Mouse (Mus musculus) heart, embryonic 15.5 days (tissue): Measurements from ENCODE around the gene Limd2. TPM values are rescaled to one million over a fixed set of nuclear protein-coding genes. Genes with fewer than 3 reads are reported as not detected.

Experiments
- ATAC-seq: fragments of 200-750 bp; cut with Nextera tagmentation; replicated peaks from 2 replicates; pipeline ENCODE4 v1.8.0; 2017; ENCODE audit warnings: low read depth, moderate TSS enrichment; ENCODE audit not compliant: insufficient number of reproducible peaks, insufficient read depth, low FRiP score
- H3K27ac ChIP-seq: fragments of 300-500 bp; sonication (generic); 2 replicates; pipeline ENCODE4 v1.5.1; 2015; ENCODE audit warnings: mild to moderate bottlenecking, inconsistent platforms
- H3K27me3 ChIP-seq: fragments of 300-500 bp; sonication (generic); 2 replicates; pipeline ENCODE4 v1.6.1; 2015; ENCODE audit warnings: inconsistent platforms
- H3K36me3 ChIP-seq: fragments of 300-500 bp; sonication (generic); 2 replicates; pipeline ENCODE4 v1.6.1; 2015; ENCODE audit warnings: mild to moderate bottlenecking, inconsistent platforms
- H3K4me1 ChIP-seq: fragments of 300-500 bp; sonication (generic); replicated peaks from 2 replicates; pipeline ENCODE4 v1.6.1; 2015; ENCODE audit warnings: inconsistent platforms
- H3K4me2 ChIP-seq: fragments of 300-500 bp; sonication (generic); 2 replicates; pipeline ENCODE4 v1.6.1; 2015; ENCODE audit warnings: inconsistent platforms, mild to moderate bottlenecking, moderate library complexity
- H3K4me3 ChIP-seq: fragments of 300-500 bp; sonication (generic); 2 replicates; pipeline ENCODE4 v1.5.1; 2015; ENCODE audit warnings: mild to moderate bottlenecking, inconsistent platforms
- H3K9ac ChIP-seq: fragments of 300-500 bp; sonication (generic); 2 replicates; pipeline ENCODE4 v1.6.1; 2015; ENCODE audit warnings: mild to moderate bottlenecking, inconsistent platforms
- H3K9me3 ChIP-seq: fragments of 300-500 bp; sonication (generic); replicated peaks from 2 replicates; pipeline ENCODE4 v1.6.1; 2016; ENCODE audit warnings: inconsistent platforms
- WGBS: fragments of 180-500 bp; shearing (Covaris S2); methylation state at CpG from one replicate; pipeline ENCODE4 v1.1.7; 2015; ENCODE audit warnings: mixed read lengths; 5-methylcytosine and 5-hydroxymethylcytosine counted together
- polyA plus RNA-seq: library from polyadenylated mRNA; unstranded; fragments of >200 nt; fragmentation: Nextera tagmentation; extraction: Ambion mirVana; gene quantifications from 2 replicates; pipeline ENCODE4 v1.2.1, GENCODE M21; 2015

Limd2 gene
- polyA plus RNA-seq, 1 experiment from 2014 or later, result 75.9 TPM

DNA sequence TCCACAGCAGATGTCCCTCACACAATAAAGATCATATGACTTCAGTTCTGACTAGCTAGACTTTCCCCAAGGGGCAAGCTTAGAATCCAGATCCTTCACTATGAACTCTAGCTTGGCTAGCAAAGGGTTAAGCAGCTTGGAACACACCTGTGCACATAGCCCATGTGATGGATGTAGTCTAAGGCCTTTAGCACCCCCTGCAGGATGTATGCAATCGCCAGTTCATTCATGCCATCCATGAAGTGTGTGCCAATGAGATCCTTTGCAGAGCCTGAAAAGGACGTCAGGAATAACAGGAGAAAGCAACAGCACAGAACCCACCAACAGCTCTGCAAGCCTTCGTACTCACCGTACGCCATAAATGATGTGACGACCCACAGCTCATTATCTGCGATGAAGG lies 10.1 kb upstream of the Limd2 start:
- Histone ChIP-seq H3K4me1 (no peaks in the 10 kb centered on the region), H3K27ac (no peak overlapping the region), H3K9me3 (no peaks in the 10 kb centered on the region), H3K27me3 (no peaks in the 10 kb centered on the region), H3K4me3 (no peak overlapping the region), H3K36me3 (peaks cover 11% of the 10 kb centered on the region), H3K9ac (no peak overlapping the region), H3K4me2 (no peak overlapping the region)
- WGBS, result 77% methylated on average over 7 of the region's 7 CpGs
- ATAC-seq, result no peak

- Histone ChIP-seq H3K27me3 (no peaks in the 10 kb centered on the region), H3K36me3 (peaks cover 13% of the 10 kb centered on the region), H3K4me1 (0 out of 2 replicates have a peak, but pooled peaks cover 4% of the 10 kb centered on the region), H3K9ac (no peak overlapping the region), H3K27ac (no peak overlapping the region), H3K4me2 (no peak overlapping the region), H3K4me3 (no peak overlapping the region), H3K9me3 (no peaks in the 10 kb centered on the region)
- 74% methylated on average over 5 of the region's 5 CpGs for WGBS
- no peak for ATAC-seq
These were observed 6.8 kb upstream of the Limd2 start for GRCm38 (mm10) chr11:106167435-106167834.

GRCm38 (mm10) chr11:106164601-106165180 lies 4.0 kb upstream of the Limd2 start:
- no peak for ATAC-seq
- Histone ChIP-seq H3K4me2 (no peak overlapping the region), H3K36me3 (peaks cover 10% of the 10 kb centered on the region), H3K9me3 (no peaks in the 10 kb centered on the region), H3K9ac (no peak overlapping the region), H3K4me1 (peaks cover 15% of the 10 kb centered on the region), H3K27me3 (no peaks in the 10 kb centered on the region), H3K27ac (0 out of 2 replicates have a peak overlapping the region, but pooled peaks have one; percentile 72), H3K4me3 (no peak overlapping the region)
- 82% methylated on average over 16 of the region's 16 CpGs for WGBS

DNA sequence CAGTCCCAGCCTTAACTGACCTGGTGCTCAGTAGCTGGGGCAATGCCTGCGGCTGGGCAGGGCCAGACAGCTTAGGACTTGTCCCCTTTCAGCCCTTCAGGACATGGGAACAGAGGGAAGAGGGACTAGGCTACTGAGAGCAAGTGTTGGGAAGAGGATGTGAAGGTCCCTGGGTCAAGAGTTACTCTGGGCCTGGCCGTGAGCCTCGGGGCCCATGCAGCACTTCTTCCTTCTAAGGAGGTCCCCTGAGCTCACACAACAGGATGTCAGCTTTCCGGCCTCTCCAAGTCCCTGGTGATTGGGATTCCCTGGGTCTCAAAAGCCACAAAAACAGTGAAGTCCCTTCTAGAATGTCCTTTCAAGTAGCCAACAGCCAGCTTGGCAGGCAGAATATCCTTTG lies 2.9 kb upstream of the Limd2 start:
- H3K4me1 ChIP-seq, result peaks cover 26% of the 10 kb centered on the region
- 72% methylated on average over 4 of the region's 4 CpGs for WGBS
- no peak overlapping the region for H3K9ac ChIP-seq
- peaks cover 10% of the 10 kb centered on the region for H3K36me3 ChIP-seq
- no peaks in the 10 kb centered on the region for H3K27me3 ChIP-seq
- H3K4me2 ChIP-seq, result no peak overlapping the region
- H3K27ac ChIP-seq, result peak overlapping the region; percentile 72
- H3K4me3 ChIP-seq, result no peak overlapping the region
- H3K9me3 ChIP-seq, result no peaks in the 10 kb centered on the region
- no peak for ATAC-seq

GRCm38 (mm10) chr11:106162237-106162636 lies 1.6 kb upstream of the Limd2 start:
- Histone ChIP-seq H3K4me2 (no peak overlapping the region), H3K4me3 (no peak overlapping the region), H3K27ac (no peak overlapping the region), H3K27me3 (no peaks in the 10 kb centered on the region), H3K4me1 (peaks cover 36% of the 10 kb centered on the region), H3K9me3 (no peaks in the 10 kb centered on the region), H3K36me3 (peaks cover 7% of the 10 kb centered on the region), H3K9ac (no peak overlapping the region)
- 78% methylated on average over 2 of the region's 2 CpGs for whole genome bisulfite sequencing
- ATAC-seq, result no peak

GRCm38 (mm10) chr11:106159921-106160840 lies 479 bp downstream of the Limd2 start:
- H3K36me3 ChIP-seq, result peaks cover 19% of the 10 kb centered on the region
- no peaks in the 10 kb centered on the region for H3K27me3 ChIP-seq
- H3K4me1 ChIP-seq, result peaks cover 39% of the 10 kb centered on the region
- peak overlapping the region; percentile 90 for H3K27ac ChIP-seq
- peak overlapping the region; percentile 93 for H3K9ac ChIP-seq
- H3K4me3 ChIP-seq, result peak overlapping the region; percentile 89
- WGBS, result 1% methylated on average over 89 of the region's 106 CpGs
- ATAC-seq, result peak; percentile 76
- no peaks in the 10 kb centered on the region for H3K9me3 ChIP-seq
- H3K4me2 ChIP-seq, result peak overlapping the region; percentile 97

DNA sequence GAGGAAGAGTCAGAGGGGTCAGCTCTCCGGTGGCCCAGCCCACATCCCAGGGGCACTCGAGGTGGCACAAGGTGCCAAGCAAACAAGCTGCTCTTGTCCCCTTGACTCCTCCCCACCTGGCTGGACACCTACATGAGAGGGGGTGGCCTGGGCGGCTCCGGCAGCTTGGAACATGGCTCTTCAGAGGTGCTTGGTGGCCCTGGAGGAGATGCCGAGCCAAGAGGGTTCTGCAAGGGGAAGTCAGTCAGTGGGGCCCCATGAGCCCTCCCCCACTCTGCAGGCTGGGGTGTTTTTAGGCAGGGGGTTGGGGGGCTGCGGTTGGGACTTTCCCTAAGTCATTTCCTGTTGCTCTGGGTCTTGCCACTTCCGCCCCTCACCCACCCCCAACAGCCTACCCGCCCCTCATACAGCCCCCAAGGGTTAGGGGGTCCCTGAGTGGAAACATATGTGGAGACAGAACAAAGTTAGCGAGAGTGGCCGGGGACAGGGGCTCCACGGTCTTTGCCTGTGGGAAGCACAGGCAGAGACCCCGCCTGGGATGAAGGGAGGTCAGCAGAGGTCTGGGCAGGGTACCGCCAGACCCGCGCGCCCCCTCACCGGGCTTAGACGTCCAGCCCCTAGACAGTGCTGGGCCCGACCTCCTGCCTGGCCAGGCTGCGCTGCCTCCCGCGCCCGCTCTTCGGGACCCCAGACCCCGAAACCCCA lies 1.3 kb downstream of the Limd2 start:
- H3K9ac ChIP-seq, result peak overlapping the region; percentile 93
- H3K4me3 ChIP-seq, result peak overlapping the region; percentile 89
- peak overlapping the region; percentile 90 for H3K27ac ChIP-seq
- ATAC-seq, result peak; percentile 25
- H3K4me2 ChIP-seq, result peak overlapping the region; percentile 97
- under 1% methylated on average over 21 of the region's 25 CpGs for WGBS
- no peaks in the 10 kb centered on the region for H3K27me3 ChIP-seq
- H3K9me3 ChIP-seq, result no peaks in the 10 kb centered on the region
- H3K4me1 ChIP-seq, result peaks cover 38% of the 10 kb centered on the region
- peaks cover 27% of the 10 kb centered on the region for H3K36me3 ChIP-seq

DNA sequence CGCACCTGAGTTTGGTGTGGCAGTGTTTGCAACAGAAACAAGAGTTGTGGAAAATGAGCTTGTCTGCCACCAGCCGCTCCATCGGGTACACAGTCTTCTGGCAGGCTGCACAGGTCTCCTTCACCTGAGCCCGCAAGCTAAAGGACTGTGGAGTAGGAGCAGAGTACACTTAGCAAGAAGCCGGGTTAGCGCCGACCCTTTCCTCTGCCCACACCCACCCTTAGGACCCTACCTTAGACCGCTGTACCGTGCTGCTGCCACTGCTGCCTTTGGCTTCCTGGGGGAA lies 1.8 kb downstream of the Limd2 start:
- Histone ChIP-seq H3K36me3 (peaks cover 32% of the 10 kb centered on the region), H3K27ac (peak overlapping the region; percentile 90), H3K9me3 (no peaks in the 10 kb centered on the region), H3K4me1 (peaks cover 36% of the 10 kb centered on the region), H3K9ac (peak overlapping the region; percentile 93), H3K4me3 (peak overlapping the region; percentile 89), H3K4me2 (peak overlapping the region; percentile 97), H3K27me3 (no peaks in the 10 kb centered on the region)
- no peak for ATAC-seq
- WGBS, result 35% methylated on average over 8 of the region's 9 CpGs

DNA sequence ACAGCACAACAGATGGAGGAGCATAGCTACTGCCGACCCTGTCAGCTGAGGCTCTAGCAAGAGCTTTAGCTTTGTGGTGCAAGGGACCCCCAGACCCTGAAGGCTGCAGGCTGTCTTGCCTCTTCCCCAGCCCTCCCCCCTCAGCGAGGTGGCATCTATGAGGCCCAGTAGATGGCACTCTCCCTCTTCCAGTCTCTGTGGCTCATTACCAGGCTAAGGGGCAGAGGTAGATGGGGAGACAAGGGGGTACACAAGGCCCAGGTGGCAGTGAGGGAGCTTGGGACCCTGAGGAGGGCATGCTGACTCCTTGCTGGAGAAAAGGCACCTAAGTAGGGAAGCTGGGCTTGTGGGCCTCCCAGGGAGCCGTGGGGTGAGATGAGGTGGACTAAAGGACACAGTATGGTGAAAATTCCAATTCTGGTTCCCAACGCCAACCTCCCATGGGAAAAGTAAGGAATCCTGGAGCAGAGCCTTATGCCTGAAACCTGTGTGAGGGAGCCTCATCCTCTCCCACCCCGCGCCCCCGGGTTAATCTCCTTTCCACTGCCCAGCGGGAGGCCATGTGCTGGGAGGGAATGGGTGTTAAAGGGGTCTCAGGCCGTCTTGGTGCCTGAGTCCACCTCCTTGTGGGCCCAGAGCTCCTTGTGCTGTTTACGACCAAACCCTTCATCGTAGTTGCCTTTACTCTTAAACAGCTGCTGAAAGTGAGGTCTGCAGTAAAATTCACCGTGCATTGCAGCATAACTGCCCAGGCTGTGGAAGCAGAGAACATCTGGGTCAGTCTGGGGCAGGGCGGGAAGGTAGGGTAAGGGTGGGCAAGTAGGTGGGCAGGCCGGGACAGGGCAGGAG lies 2.4 kb downstream of the Limd2 start:
- Histone ChIP-seq H3K4me1 (peaks cover 36% of the 10 kb centered on the region), H3K9ac (peak overlapping the region; percentile 93), H3K4me3 (peak overlapping the region; percentile 89), H3K27ac (peak overlapping the region; percentile 90), H3K36me3 (peaks cover 34% of the 10 kb centered on the region), H3K4me2 (peak overlapping the region; percentile 97), H3K27me3 (no peaks in the 10 kb centered on the region), H3K9me3 (no peaks in the 10 kb centered on the region)
- no peak for ATAC-seq
- 55% methylated on average over 14 of the region's 14 CpGs for WGBS

DNA sequence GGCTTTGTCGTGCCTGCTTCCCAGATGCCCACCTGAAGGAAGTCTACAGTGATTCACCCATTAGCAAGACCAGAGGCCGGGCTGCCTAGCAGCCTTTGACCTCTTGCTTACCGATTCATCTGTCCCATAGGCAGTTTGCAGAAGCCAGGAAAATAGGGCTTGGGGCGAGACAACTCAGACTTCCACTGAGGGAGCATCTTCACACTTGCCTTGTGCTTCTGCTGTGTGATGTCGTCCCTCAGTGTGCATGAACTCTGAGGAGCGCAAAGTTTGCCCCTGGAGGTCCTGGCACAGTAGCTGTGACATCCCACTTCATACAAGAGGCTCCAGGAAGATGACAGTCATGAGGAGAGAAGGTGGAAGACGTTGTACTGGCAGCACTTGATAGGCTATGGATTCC lies 3.5 kb downstream of the Limd2 start:
- 75% methylated on average over 7 of the region's 7 CpGs for WGBS
- H3K27ac ChIP-seq, result no peak overlapping the region
- H3K9ac ChIP-seq, result no peak overlapping the region
- H3K4me2 ChIP-seq, result no peak overlapping the region
- no peak overlapping the region for H3K4me3 ChIP-seq
- no peak for ATAC-seq
- peaks cover 36% of the 10 kb centered on the region for H3K4me1 ChIP-seq
- H3K36me3 ChIP-seq, result peaks cover 41% of the 10 kb centered on the region
- no peaks in the 10 kb centered on the region for H3K27me3 ChIP-seq
- no peaks in the 10 kb centered on the region for H3K9me3 ChIP-seq

GRCm38 (mm10) chr11:106156257-106156656 lies 4.4 kb downstream of the Limd2 start:
- Histone ChIP-seq H3K4me2 (no peak overlapping the region), H3K4me3 (no peak overlapping the region), H3K27me3 (no peaks in the 10 kb centered on the region), H3K9ac (no peak overlapping the region), H3K4me1 (peaks cover 33% of the 10 kb centered on the region), H3K36me3 (peaks cover 50% of the 10 kb centered on the region), H3K9me3 (no peaks in the 10 kb centered on the region), H3K27ac (no peak overlapping the region)
- no peak for ATAC-seq
- 73% methylated on average over 1 of the region's 1 CpGs for WGBS
